Mouse (Mus musculus): ENCODE data around the gene Exoc6b.

The Exoc6b gene

GRCm38 (mm10) chr6:84976563-84976971, 92.7 kb downstream of the Exoc6b start:
- DNase-seq (ENCODE audit: low read depth, low spot score), result no peak

GRCm38 (mm10) chr6:84968531-84968930, 100.8 kb downstream of the Exoc6b start:
- no peak for DNase-seq (ENCODE audit: low read depth, low spot score)

GRCm38 (mm10) chr6:84964729-84965415, 104.4 kb downstream of the Exoc6b start:
- DNase-seq (ENCODE audit: low read depth, low spot score), result no peak

GRCm38 (mm10) chr6:84963044-84963443, 106.3 kb downstream of the Exoc6b start:
- no peak for DNase-seq (ENCODE audit: low read depth, low spot score)

GRCm38 (mm10) chr6:84961763-84962162, 107.5 kb downstream of the Exoc6b start:
- DNase-seq (ENCODE audit: low read depth, low spot score), result no peak

- no peak for DNase-seq (ENCODE audit: low read depth, low spot score)
Measured at GRCm38 (mm10) chr6:84959520-84959919, 109.8 kb downstream of the Exoc6b start.

- no peak for DNase-seq (ENCODE audit: low read depth, low spot score)
Measured at GRCm38 (mm10) chr6:84951621-84952020, 117.7 kb downstream of the Exoc6b start.

GRCm38 (mm10) chr6:84946569-84946968, 122.7 kb downstream of the Exoc6b start:
- no peak for DNase-seq (ENCODE audit: low read depth, low spot score)

GRCm38 (mm10) chr6:84946106-84946505, 123.2 kb downstream of the Exoc6b start:
- no peak for DNase-seq (ENCODE audit: low read depth, low spot score)

GRCm38 (mm10) chr6:84932953-84933921, 136.1 kb downstream of the Exoc6b start:
- DNase-seq (ENCODE audit: low read depth, low spot score), result no peak

GRCm38 (mm10) chr6:84931051-84931450, 138.3 kb downstream of the Exoc6b start:
- DNase-seq (ENCODE audit: low read depth, low spot score), result no peak

- DNase-seq (ENCODE audit: low read depth, low spot score), result no peak
Measured at GRCm38 (mm10) chr6:84926066-84926465, 143.2 kb downstream of the Exoc6b start.

- peak; percentile 23 for DNase-seq (ENCODE audit: low read depth, low spot score)
Measured at GRCm38 (mm10) chr6:84923760-84924221, 145.5 kb downstream of the Exoc6b start.

GRCm38 (mm10) chr6:84916291-84916690, 153.0 kb downstream of the Exoc6b start:
- peak; percentile 58 for DNase-seq (ENCODE audit: low read depth, low spot score)

- peak; percentile 53 for DNase-seq (ENCODE audit: low read depth, low spot score)
Measured at GRCm38 (mm10) chr6:84912434-84912833, 156.9 kb downstream of the Exoc6b start.

GRCm38 (mm10) chr6:84899002-84899774, 170.1 kb downstream of the Exoc6b start:
- DNase-seq (ENCODE audit: low read depth, low spot score), result no peak

- DNase-seq (ENCODE audit: low read depth, low spot score), result peak; percentile 9
Measured at GRCm38 (mm10) chr6:84893773-84894095, 175.6 kb downstream of the Exoc6b start.

GRCm38 (mm10) chr6:84892926-84893772, 176.2 kb downstream of the Exoc6b start:
- DNase-seq (ENCODE audit: low read depth, low spot score), result no peak

- no peak for DNase-seq (ENCODE audit: low read depth, low spot score)
Measured at GRCm38 (mm10) chr6:84886551-84886950, 182.8 kb downstream of the Exoc6b start.

GRCm38 (mm10) chr6:84885080-84885479, 184.2 kb downstream of the Exoc6b start:
- no peak for DNase-seq (ENCODE audit: low read depth, low spot score)

- DNase-seq (ENCODE audit: low read depth, low spot score), result no peak
Measured at GRCm38 (mm10) chr6:84883720-84884119, 185.6 kb downstream of the Exoc6b start.
